In genomic region chr8:70234080-70234780, GRCm38 (mm10) we compare ENCODE assay signal across 8 mouse cellular contexts. TPM values are rescaled to one million over a fixed set of nuclear protein-coding genes. Genes with fewer than 3 reads are reported as not detected.
DNase-seq lines count a peak whose midpoint lies in the region; ATAC-seq and TF ChIP-seq lines count a peak whose summit lies in the region.

Gene Sugp2 (plus strand): TSS chr8:70234226.
Gene Armc6 (minus strand): TSS chr8:70234466.

- intact Hi-C loops in heart, postnatal 25 days (cut with DNase I): loop anchor here (1.0 kb wide), 1 partner anchor 48 kb away; the partner anchor contains the start of gene Homer3

- peak within 1 kb of the TSS; percentile 96 for H3K4me3 ChIP-seq in forebrain, embryonic 15.5 days
- peak within 1 kb of the TSS; percentile 86 for H3K4me3 ChIP-seq in lung, adult 2 months (replicated peaks; ENCODE audit: extremely low read depth, low read depth, low read length)

- WGBS in forebrain, embryonic 15.5 days: under 1% methylated on average over 67 of the region's 67 CpGs
- WGBS in lung, adult 2 months: under 1% methylated on average over 67 of the region's 67 CpGs

- no peaks in the 10 kb centered on the region for H3K9me3 ChIP-seq in forebrain, embryonic 15.5 days

- H3K4me2 ChIP-seq in forebrain, embryonic 15.5 days (replicated peaks): peak within 1 kb of the TSS; percentile 66

- H3K4me1 ChIP-seq in forebrain, embryonic 15.5 days: peaks cover 43% of the 10 kb centered on the region
- H3K4me1 ChIP-seq in lung, adult 2 months (ENCODE audit: control insufficient read depth, insufficient read depth, low read length): peaks cover 7% of the 10 kb centered on the region

- no peak for TF ChIP-seq CTCF in lung, adult 2 months (IDR thresholded peaks at IDR 0.05; ENCODE audit: insufficient read depth, low read length)

- peaks cover 54% of the 10 kb centered on the region for H3K36me3 ChIP-seq in forebrain, embryonic 15.5 days

- peak within 1 kb of the TSS; percentile 94 for H3K27ac ChIP-seq in forebrain, embryonic 15.5 days (replicated peaks)

- DNase-seq in ES-CJ7 (ENCODE audit: low read depth, low spot score): peak; percentile 99
- DNase-seq in cerebellum, adult 11 months: peak; percentile 95
- DNase-seq in heart, postnatal 25 days (ENCODE audit: low spot score): peak; percentile 93
- peak; percentile 94 to 97 for DNase-seq in layer of hippocampus, adult 18-20 months (ENCODE audit: low spot score in 2 of 2)
- peak; percentile 95 for DNase-seq in lung, adult 2 months
- DNase-seq in thymus, adult 18-20 months: peak; percentile 95

- H3K9ac ChIP-seq in forebrain, embryonic 15.5 days (replicated peaks): peak within 1 kb of the TSS; percentile 96

- ATAC-seq in forebrain, embryonic 15.5 days (replicated peaks): peak; percentile 97
- peak; percentile 82 for ATAC-seq in neutrophil, adult 5-6 weeks (ENCODE audit: extremely low read depth, insufficient number of reproducible peaks, low FRiP score, poor library complexity, severe bottlenecking)

- H3K27me3 ChIP-seq in forebrain, embryonic 15.5 days: no peaks in the 10 kb centered on the region

- TF ChIP-seq POLR2A in lung, adult 2 months (IDR thresholded peaks at IDR 0.05; ENCODE audit: borderline replicate concordance, extremely low read depth, low read depth, low read length): peak; percentile 84

RNA-seq across cellular contexts. Expression of gene Sugp2, which starts in this region (rescaled TPM):
- polyA plus RNA-seq in forebrain, embryonic 15.5 days (2015; fragmentation: Nextera tagmentation; extraction: Ambion mirVana): 83.3 and 85.6 TPM in 2 replicates
- total RNA-seq in heart, postnatal 25 days (2021): 10 to 100 TPM; 38.9 to 41.5 TPM
- 100 to 1,000 TPM; 112 to 123 TPM for total RNA-seq in layer of hippocampus, adult 18-20 months (2021)
- 26.6 and 31.0 TPM in 2 replicates for polyA plus RNA-seq in lung, adult 2 months (2012; rRNA removed)
- 39.7 and 43.2 TPM in 2 replicates for total RNA-seq in neutrophil, adult 5-6 weeks (2017)

RNA-seq across cellular contexts. Expression of gene Armc6, which starts in this region (rescaled TPM):
- 90.3 and 94.5 TPM in 2 replicates for polyA plus RNA-seq in forebrain, embryonic 15.5 days (2015; fragmentation: Nextera tagmentation; extraction: Ambion mirVana)
- total RNA-seq in heart, postnatal 25 days (2021): 1 to 10 TPM; 7.6 to 8.0 TPM
- total RNA-seq in layer of hippocampus, adult 18-20 months (2021): 10 to 100 TPM; 41.2 to 41.4 TPM
- polyA plus RNA-seq in lung, adult 2 months (2012; rRNA removed): 14.5 and 15.1 TPM in 2 replicates
- total RNA-seq in neutrophil, adult 5-6 weeks (2017): 5.8 and 6.9 TPM in 2 replicates

Comparison
In these comparisons a context has a peak if more than half of its experiments do, and no peak if none do; other contexts are left out.
1. Peak in every context shown above with its lines: DNase-seq, ATAC-seq, H3K4me3 ChIP-seq and H3K27ac ChIP-seq.